Mouse (Mus musculus) embryo, embryonic 11.5 days (tissue): ENCODE data around the gene Sgsh.

Experiments
- DNase-seq: peaks from one replicate; pipeline ENCODE4 v3.0.0-alpha.2; 2012; ENCODE audit warnings: low read depth, low spot score

Sgsh gene

DNA sequence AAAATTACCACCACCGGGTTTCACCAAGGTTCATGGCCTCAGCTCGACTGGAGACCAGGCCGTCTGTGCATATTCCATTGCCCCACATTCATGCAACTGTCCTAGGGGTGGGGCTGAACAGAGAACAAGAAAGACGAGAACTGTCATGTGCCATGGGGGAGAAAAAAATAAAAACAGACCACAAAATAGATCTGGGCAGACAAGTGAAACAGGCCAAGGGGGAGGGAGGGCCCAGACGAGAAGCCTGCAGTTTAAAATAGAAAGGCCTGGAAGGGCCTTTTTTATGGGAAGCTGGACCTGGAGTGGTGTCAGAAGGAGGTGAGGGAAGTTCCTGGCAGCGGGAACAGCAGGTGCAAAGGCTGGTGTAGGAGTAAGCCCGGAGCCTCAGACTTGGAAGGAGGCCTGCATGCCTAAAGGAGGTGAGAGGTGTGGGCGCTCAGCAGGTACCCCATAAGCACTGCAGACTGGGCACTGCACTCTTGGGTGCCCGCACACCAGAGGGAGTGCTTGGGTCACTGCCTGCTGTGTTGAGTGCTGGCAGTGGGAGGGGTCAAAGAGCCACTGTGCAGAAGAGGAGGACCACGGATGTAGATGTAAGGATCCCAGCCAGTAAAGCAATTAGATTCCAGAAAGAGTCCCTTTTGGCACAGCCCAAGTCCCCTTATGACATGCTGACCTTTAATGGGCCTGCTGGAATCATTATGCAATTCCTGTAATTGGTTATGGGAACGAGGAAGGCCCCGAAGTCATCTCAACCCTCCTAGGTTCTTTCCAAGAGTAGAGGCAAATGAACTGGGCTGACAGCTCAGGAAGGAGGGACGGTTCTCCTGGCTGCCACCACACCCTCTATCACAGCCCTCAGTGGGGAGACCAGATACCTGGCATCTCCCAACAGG lies 48.3 kb downstream of the Sgsh start:
- no peak for DNase-seq

GRCm38 (mm10) chr11:119304904-119305712 lies 50.2 kb downstream of the Sgsh start:
- peak; percentile 49 for DNase-seq

DNA sequence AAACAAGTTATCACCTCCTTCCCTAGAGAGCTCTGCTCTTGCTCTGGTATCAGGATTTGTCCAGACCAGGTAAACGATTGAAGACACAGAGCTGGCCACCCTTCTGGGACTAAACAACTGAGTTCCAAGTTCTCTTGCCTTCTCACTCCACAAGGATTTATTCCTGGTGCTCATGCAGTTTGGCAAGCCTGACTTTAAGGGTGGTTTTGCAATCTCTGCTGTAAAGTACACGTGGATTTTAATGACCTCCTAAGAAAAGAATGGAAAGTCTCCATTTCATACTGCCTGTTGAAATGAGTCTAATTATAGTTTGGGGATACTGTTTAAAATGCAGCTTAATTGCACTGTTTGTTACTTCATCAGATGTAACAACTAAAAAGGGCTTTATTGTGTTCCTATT lies 54.4 kb downstream of the Sgsh start:
- DNase-seq: no peak

- no peak for DNase-seq
Observed at GRCm38 (mm10) chr11:119300246-119300935, 54.9 kb downstream of the Sgsh start.

DNA sequence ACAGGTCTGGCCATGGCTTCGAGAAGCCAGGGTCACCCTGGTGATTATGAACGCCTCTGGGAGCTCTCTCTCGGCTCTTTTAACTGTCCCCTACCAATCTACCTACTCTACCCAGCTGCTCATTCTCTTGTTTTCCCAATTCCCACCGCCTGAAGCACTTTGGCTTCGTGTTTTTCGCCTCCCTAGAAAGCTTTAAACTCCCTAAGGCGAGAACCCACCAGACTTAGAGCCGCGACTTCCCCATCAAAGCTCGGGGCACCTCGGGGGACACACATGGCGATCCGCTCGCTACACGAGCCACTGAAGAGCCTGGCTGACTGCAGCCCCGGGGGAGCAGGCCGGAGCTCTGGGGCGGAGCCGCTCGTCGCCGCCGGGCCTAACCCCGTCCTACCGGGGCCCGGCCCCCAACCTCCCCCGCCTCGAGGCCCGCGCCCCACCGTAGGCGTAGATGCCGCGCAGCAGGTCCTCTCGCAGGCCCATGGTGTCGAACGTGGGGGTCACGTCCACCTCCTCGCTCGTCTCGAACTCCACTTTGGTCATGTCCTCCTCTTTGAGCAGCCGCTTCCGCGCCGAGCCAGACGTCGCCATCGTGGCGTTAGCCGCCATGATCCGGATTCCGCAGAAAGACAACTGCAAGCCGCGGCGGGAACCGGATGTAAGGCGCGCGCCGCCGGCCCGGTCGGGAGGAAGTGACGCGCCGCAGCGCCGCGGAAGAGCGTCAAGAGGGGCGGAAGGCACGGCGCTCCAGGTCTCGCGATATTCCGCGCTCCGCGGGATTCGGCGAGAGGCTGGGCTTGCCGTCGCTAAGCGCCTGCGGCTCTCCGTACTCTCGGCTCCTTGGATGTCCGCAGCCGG lies 55.7 kb downstream of the Sgsh start, which contains the start of gene Eif4a3:
Eif4a3 (minus strand) TSS at position 699 of the 855 bp plus-strand sequence.
- DNase-seq: peak; percentile 98

DNA sequence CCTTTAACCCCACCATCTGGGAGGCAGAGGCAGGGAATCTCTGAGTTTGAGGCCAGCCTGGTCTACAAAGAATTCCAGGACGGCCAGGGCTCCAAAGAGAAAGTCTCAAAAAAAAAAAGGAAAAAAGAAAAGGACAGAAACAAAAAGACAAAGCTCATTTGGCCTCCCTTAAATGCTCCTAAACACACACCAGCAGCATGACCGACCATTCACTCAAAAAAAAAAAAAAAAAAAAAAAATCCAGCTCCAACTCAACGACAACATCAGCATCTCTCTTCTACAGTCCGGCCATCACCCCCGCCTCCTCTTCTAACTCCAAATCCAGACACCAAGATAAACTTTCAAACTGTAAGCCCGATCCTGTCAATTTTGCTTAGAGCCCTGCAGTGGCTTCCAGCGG lies 56.4 kb downstream of the Sgsh start:
- DNase-seq: no peak

GRCm38 (mm10) chr11:119297996-119298395 lies 57.3 kb downstream of the Sgsh start:
- no peak for DNase-seq
